Mouse (Mus musculus) cerebellum, adult 9-11 months (tissue): ENCODE data around the gene Kpnb1.
A peak's percentile ranks its signal among the peaks of the same experiment; 100 is the strongest.

ENCODE experiments used
- DNase-seq: peaks from one replicate; pipeline ENCODE4 v3.0.0; 2022

Kpnb1 gene

GRCm38 (mm10) chr11:97140811-97141210 is 46.9 kb downstream of the Kpnb1 start:
- no peak for DNase-seq

GRCm38 (mm10) chr11:97139256-97139655 is 48.4 kb downstream of the Kpnb1 start:
- DNase-seq, result no peak

- DNase-seq, result peak; percentile 63
These were observed 49.0 kb downstream of the Kpnb1 start for GRCm38 (mm10) chr11:97138554-97139226.

- no peak for DNase-seq
These were observed 54.4 kb downstream of the Kpnb1 start for GRCm38 (mm10) chr11:97133270-97133669.

- no peak for DNase-seq
These were observed 55.5 kb downstream of the Kpnb1 start for GRCm38 (mm10) chr11:97132185-97132584.

GRCm38 (mm10) chr11:97131683-97132082 is 56.0 kb downstream of the Kpnb1 start:
- DNase-seq, result no peak

- DNase-seq, result no peak
These were observed 57.4 kb downstream of the Kpnb1 start for GRCm38 (mm10) chr11:97130318-97130717.

GRCm38 (mm10) chr11:97128956-97129355 is 58.7 kb downstream of the Kpnb1 start:
- DNase-seq, result no peak

- DNase-seq, result no peak
These were observed 60.0 kb downstream of the Kpnb1 start for GRCm38 (mm10) chr11:97127470-97128223.

- no peak for DNase-seq
These were observed 60.8 kb downstream of the Kpnb1 start for GRCm38 (mm10) chr11:97126645-97127468.

GRCm38 (mm10) chr11:97124266-97125036 is 63.2 kb downstream of the Kpnb1 start:
- DNase-seq, result no peak

- no peak for DNase-seq
These were observed 64.3 kb downstream of the Kpnb1 start for GRCm38 (mm10) chr11:97123282-97123890.

GRCm38 (mm10) chr11:97120641-97121040 is 67.0 kb downstream of the Kpnb1 start:
- no peak for DNase-seq

- DNase-seq, result no peak
These were observed 67.5 kb downstream of the Kpnb1 start for GRCm38 (mm10) chr11:97120221-97120620.

- DNase-seq, result no peak
These were observed 71.9 kb downstream of the Kpnb1 start for GRCm38 (mm10) chr11:97115797-97116196.

GRCm38 (mm10) chr11:97114671-97115601 is 72.7 kb downstream of the Kpnb1 start, which contains the start of gene Tbx21:
Gene Tbx21, minus strand, starts transcription at chr11:97115331.
- no peak for DNase-seq

- DNase-seq, result no peak
These were observed 75.1 kb downstream of the Kpnb1 start for GRCm38 (mm10) chr11:97112519-97113125.
